Mouse (Mus musculus) spleen, embryonic (tissue): ENCODE results near the gene 1700008O03Rik.

ENCODE experiments used
- CTCF ChIA-PET: fragments of 350-600 bp; sonication (Branson Sonifier 250); formaldehyde crosslinking; loops from one replicate; lab custom pipeline; 2022; lab: Charles Lee

Gene 1700008O03Rik

GRCm38 (mm10) chr7:44378290-44378689, 7.3 kb downstream of the 1700008O03Rik start:
- CTCF ChIA-PET = no interaction called here

GRCm38 (mm10) chr7:44375793-44376192, 9.8 kb downstream of the 1700008O03Rik start:
- CTCF ChIA-PET = no interaction called here

- CTCF ChIA-PET = interaction anchor here (0.7 to 0.8 kb wide), 2 partner anchors 15 to 121 kb away, joined by 8 to 13 read pairs; no protein-coding TSS in a partner anchor
Observed at GRCm38 (mm10) chr7:44375207-44375606, 10.4 kb downstream of the 1700008O03Rik start.

DNA sequence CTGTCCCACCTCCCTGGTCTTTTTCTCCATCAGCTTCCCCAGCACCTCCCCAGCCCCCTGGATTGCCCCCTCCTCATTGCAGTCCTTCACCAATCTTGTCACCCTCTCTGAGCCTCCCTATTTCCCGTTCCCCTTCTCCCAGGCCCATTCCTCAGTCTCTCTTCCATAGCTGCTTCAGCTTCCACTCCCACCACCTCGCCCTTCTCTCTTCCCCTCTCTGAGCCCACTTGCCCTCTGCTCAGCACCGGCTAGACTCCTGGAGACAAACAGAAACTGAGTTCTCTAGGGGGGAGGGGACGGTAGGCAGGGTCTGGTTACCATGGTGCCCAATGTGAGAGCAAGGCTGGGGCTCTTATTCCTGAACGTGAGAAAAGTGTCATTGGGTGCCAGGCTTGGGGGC, 10.9 kb downstream of the 1700008O03Rik start:
- CTCF ChIA-PET = interaction anchor here (0.7 to 0.8 kb wide), 2 partner anchors 14 to 122 kb away, joined by 8 to 13 read pairs; no protein-coding TSS in a partner anchor

- CTCF ChIA-PET = no interaction called here
Observed at GRCm38 (mm10) chr7:44373889-44374652, 11.5 kb downstream of the 1700008O03Rik start.

DNA sequence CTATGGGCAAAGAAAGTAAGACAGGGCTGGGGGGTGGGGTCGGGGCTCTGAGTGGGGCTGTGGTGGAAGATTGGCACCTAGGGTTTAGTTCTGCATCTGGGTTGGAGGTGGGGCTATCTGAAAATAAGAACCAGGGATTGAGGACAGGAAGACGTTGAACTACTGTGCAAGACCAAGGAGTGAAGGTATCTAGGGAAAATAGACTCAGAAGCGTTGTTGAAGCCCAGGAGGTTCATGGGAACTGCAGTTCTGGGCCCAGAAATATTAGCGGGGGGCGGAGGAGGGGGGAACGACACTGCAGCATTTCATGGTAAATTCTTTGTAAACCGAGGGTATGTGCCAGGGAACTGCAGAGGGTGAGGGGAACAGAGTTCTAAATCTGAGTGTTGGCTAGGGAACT, 12.2 kb downstream of the 1700008O03Rik start:
- CTCF ChIA-PET = interaction anchor here (0.7 kb wide), 1 partner anchor 93 kb away, joined by 6 read pairs; no protein-coding TSS in a partner anchor

DNA sequence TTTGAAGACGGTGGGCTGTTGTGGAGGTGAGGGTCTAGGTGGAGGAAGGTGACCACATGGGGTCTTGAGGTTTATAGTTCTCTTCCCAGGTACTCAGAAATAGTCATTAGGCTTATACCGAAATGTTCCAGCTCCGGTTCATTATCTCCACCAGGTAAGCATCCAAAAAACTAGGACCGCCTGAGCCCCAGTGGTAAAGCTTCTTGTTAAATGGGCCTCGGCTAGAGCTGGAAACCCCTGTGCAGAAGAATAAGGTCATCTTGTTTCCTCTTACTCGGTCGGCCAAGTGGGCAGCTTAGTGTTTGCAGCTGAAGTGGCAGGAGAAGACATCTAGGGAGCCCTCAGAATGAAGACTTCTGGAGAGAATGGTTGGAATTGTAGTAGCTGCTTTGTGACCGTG, 12.9 kb downstream of the 1700008O03Rik start:
- CTCF ChIA-PET = interaction anchor here (0.7 kb wide), 1 partner anchor 92 kb away, joined by 6 read pairs; no protein-coding TSS in a partner anchor

- CTCF ChIA-PET = interaction anchor here (0.8 to 1.3 kb wide), 2 partner anchors 10 to 14 kb away, joined by 3 to 8 read pairs; no protein-coding TSS in a partner anchor
Observed at GRCm38 (mm10) chr7:44360792-44361301, 24.8 kb downstream of the 1700008O03Rik start.

DNA sequence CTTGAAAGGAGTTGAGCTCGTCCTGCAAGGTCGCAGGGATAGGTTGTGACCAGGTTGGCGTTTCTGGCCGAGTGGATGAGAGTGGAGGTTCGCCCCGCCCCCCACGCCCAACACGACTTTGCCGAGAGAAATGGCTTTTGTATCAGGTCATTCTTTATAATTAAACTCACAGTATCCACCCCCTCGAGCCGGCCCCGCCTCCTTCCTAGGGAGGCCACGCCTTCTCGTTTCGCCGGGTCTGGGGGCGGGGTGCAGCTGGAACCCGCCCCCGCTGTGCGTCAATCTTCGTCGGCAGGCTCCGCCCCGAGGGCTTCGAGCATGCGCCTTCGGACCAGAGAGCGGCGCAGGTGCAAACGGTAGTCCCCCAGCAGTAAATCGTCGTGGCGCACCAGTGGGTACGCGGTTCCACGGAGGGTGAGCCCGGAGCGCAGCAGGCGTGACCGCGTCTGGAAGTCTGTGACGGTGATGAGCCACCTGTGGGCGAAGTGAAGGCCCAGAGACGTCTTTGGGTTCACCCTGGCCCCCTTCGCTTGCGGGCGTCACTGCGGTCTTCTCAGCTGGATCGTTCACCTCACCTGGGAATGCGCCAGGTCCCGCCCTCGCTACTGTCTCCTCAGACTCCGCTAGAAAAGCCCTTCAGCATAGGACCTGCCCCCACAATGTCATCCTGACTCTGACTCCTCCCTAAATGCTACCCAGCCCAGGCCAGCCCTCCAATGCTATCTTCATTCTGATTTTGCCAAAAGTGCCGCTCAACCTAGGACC, 25.5 kb downstream of the 1700008O03Rik start:
- CTCF ChIA-PET = interaction anchor here (0.8 to 1.3 kb wide), 2 partner anchors 9 to 15 kb away, joined by 3 to 8 read pairs; no protein-coding TSS in a partner anchor

DNA sequence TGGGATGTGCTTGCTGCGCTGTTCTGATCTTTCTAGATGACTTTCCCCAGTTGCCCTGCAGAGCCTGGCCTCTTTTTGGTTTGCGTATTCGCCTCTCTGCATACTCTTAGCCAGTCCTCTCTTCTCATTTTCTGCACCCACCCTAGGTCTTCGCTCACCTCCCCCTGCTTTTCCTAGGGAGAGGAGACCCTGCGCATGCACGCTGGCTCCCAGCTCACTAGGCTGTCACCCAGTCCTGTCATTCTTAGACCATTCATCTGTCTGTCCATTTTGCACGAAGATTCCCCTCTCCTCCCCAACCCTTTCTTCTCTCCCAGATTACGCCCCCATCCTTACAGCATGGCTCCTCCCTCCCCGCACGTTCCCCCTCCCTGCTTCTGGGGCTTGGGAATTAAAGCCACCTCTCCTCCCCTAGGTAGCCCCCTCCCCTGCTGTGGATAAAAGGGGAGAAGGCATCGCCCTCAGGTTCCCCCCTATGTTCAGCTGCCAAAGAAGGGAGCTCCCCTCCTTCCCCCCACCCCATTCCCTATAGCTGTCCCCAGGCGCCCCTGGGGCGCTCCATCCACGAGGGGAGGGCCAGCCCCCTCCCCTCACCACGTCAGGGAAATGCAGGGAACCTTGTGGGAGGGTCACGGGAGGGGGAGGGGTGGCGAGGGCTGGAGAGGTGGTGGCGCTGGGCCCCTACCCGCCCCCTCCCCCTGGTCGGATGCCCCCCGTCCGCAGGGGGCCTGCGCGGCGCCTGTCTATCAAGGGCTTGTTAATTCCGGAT, 26.6 kb downstream of the 1700008O03Rik start:
- CTCF ChIA-PET = interaction anchor here (0.9 kb wide), 1 partner anchor 82 kb away, joined by 10 read pairs; no protein-coding TSS in a partner anchor

- CTCF ChIA-PET = interaction anchor here (0.6 kb wide), 1 partner anchor 1276 kb away, joined by 6 read pairs; no protein-coding TSS in a partner anchor
Observed at GRCm38 (mm10) chr7:44358012-44358411, 27.6 kb downstream of the 1700008O03Rik start.

- CTCF ChIA-PET = interaction anchor here (0.6 kb wide), 1 partner anchor 1277 kb away, joined by 6 read pairs; no protein-coding TSS in a partner anchor
Observed at GRCm38 (mm10) chr7:44357531-44357930, 28.1 kb downstream of the 1700008O03Rik start.

- CTCF ChIA-PET = interaction anchor here (0.6 kb wide), 1 partner anchor 131 kb away, joined by 5 read pairs; no protein-coding TSS in a partner anchor
Observed at GRCm38 (mm10) chr7:44356590-44357481, 28.8 kb downstream of the 1700008O03Rik start.

DNA sequence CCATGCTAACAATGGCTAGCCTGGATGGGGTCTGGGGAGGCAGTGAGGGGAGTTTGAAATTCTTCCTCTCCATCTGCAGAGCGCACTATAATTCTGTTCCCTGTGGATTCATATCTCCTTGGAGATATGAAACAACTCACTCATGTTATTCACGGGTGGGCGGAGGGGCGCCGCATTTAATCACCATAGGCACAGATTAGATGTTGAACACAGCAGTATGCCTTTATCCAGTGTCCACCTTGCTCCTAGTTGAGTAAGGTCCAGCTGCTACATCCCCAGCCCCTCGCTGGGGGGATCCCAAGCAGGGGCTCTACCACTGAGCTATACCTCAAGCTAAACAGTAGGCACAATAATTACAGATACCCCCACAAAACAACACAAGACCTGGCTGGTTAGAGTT, 30.2 kb downstream of the 1700008O03Rik start:
- CTCF ChIA-PET = no interaction called here

GRCm38 (mm10) chr7:44353601-44354340, 31.8 kb downstream of the 1700008O03Rik start:
- CTCF ChIA-PET = interaction anchor here (0.5 kb wide), 1 partner anchor 426 kb away, joined by 3 read pairs; no protein-coding TSS in a partner anchor

- CTCF ChIA-PET = no interaction called here
Observed at GRCm38 (mm10) chr7:44352750-44353600, 32.6 kb downstream of the 1700008O03Rik start.

GRCm38 (mm10) chr7:44351881-44352749, 33.5 kb downstream of the 1700008O03Rik start:
- CTCF ChIA-PET = interaction anchor here (0.7 to 1.7 kb wide), 2 partner anchors 9 to 49 kb away, joined by 3 read pairs; no protein-coding TSS in a partner anchor
